Mouse (Mus musculus) cerebellum, postnatal 25 days (tissue): ENCODE measurements at regions not wholly inside any gene's neighbourhood (a gene's known extent, or its start where the extent isn't known, plus 50 kb on each side); places are given as distances from the start of the nearest gene placed in this dataset.

Source experiments
- DNase-seq, 2 experiments: peaks; one replicate each; pipeline ENCODE4 v3.0.0; 2021; ENCODE audit warnings: mixed read lengths in 2 of 2

- no peak for DNase-seq
These were observed 339.1 kb upstream of the Dph6 start for GRCm38 (mm10) chr2:114993882-114994281.

- DNase-seq = no peak
These were observed 340.1 kb upstream of the Dph6 start for GRCm38 (mm10) chr2:114994691-114995347.

DNA sequence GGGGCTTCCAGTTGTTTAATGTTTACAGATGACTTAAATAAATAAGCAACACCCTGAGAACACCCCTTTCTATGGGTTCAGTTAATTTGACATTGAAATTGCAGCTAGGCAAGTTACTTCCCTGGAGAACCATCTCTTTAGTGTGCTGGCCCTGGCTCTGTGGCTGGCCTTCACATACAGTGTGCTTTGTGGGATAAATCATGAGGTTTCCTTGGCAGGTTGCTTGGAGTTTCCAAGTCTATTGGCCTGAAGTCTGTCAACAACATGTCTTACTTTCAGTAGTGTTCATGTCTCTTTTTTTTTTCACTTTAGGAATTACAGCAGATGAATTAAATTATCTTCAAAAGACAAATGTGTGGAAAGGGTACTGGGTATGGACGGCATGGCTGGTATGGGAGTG lies 359.2 kb upstream of the Dph6 start:
- DNase-seq = no peak

DNA sequence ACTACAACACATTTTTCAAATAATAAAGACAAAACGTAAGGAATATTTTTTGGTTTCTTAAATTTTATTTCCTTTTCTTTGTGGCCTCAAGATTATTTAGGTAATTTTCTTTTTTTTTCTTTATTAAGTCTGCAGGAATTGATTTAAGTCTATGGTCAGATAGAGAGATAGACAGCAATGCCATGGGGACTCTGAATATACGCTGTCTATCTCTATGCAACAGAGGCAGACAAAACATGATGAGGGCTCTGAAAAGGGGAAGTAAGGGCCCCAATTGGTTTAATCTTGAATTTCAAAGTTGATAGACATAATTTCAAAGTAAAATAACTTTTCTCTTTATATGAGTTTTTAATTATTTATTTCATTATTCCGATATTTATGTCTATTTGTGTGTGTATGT lies 372.0 kb upstream of the Dph6 start:
- no peak for DNase-seq

- no peak for DNase-seq
These were observed 376.4 kb upstream of the Dph6 start for GRCm38 (mm10) chr2:115031134-115031533.

- peak in 1 of 2 experiments; percentile 2 for DNase-seq
These were observed 381.4 kb upstream of the Dph6 start for GRCm38 (mm10) chr2:115036205-115036604.

GRCm38 (mm10) chr2:115042299-115042785 lies 387.6 kb upstream of the Dph6 start:
- no peak for DNase-seq

DNA sequence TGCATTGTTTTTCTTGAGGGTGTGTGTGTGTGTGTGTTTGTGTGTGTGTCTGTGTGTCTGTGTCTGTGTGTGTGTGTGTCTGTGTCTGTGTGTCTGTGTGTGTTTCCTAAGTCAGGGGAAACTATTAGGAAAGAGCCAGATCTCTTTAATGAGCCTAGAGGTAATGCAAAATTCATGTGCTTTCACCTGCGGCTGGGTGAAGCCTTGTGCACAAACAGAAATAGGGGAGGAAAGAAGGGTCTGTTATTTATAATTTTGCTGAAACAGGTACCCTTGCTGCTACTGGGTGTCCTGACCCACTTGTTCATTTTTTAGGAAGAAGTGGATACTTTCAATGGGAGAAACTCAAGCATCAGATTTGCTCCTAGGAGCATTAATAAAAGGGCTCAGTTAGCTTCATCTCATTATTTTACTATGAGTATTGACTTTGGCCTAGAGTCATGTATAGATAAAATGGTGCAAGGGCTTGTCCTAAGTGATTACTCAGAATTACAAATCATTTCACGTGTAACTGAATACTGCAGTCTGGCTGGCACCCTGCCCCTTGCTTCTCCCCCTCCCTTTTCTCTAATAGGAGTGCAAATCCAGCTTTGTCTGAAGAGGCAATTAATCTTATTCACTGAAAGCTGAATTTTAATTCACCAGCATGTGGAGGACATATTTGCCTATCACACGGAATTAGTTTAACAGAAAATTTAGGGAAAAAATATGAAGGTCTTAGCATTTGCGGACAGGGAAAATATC lies 401.7 kb upstream of the Dph6 start:
- peak in 1 of 2 experiments; percentile 5 for DNase-seq

GRCm38 (mm10) chr2:115057200-115057599 lies 402.4 kb upstream of the Dph6 start:
- DNase-seq = no peak

DNA sequence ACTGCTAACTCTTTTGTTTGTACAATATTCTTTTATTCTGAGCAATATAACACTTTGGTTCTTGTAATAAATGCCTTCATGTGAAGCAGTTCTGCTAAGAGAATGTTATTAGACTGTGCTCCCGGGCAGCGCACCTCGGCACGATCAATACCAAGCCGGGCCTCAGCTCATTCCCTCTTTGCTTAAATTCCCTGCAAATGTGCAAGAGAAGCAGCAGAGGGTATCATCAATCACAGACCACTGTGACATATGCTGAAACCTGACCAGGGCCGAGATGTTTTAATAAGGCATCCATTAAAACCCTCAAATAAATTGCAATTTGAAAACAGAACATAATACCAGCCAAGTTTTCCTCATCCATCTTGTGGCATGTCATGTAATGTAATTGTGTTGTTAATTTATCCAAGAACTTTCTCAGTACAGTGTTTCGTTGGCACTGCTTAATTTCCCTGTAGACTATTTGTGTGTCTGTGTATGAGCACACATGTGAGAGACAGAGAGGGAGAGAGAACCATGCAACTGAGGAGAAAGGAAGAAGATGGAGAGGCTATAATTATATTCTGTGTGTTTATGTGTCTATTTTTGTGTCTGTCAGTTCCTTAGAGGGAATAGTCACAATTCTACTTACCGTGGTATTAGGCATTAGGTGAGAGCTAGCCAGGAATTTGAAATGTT lies 412.9 kb upstream of the Dph6 start:
- no peak for DNase-seq

DNA sequence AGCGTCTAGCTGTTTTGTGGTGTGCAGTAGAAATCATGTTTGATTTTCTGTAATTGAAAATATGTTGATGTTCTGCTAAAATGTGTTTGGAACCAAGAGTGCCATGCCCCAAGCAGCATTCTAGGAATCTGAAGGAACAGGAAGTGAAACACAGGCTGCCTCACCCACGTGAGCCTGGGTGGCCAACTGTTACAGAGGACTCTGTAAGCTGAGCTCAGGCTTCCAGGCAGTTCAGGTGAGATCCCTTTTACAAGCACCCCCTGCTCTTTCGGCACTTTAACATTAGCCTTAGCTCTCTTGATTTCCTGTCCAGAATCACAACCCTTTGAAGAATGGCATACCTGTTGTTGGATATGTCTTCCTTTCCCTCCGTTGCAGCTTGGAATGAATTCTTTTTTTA lies 414.9 kb upstream of the Dph6 start:
- DNase-seq = no peak

GRCm38 (mm10) chr2:115070123-115070522 lies 415.4 kb upstream of the Dph6 start:
- no peak for DNase-seq

DNA sequence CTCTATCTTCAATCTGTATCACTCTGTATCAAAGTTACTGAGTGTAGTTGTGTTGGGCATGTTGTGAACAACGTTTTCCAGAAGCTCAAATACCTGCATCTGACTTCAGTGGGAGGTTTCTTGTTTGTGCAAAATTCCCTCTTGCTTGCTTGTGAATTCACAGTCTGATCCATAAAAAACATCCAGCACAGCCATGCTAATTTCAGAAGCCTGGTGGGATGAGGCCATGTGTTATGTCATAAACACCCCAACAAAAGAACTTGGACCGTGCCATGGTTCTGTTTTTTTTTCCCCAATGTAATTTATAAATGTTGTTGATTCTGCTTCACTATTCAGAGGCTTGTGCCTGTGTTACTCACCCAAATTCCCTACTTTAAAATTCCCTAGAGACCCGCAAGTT lies 415.9 kb upstream of the Dph6 start:
- no peak for DNase-seq

DNA sequence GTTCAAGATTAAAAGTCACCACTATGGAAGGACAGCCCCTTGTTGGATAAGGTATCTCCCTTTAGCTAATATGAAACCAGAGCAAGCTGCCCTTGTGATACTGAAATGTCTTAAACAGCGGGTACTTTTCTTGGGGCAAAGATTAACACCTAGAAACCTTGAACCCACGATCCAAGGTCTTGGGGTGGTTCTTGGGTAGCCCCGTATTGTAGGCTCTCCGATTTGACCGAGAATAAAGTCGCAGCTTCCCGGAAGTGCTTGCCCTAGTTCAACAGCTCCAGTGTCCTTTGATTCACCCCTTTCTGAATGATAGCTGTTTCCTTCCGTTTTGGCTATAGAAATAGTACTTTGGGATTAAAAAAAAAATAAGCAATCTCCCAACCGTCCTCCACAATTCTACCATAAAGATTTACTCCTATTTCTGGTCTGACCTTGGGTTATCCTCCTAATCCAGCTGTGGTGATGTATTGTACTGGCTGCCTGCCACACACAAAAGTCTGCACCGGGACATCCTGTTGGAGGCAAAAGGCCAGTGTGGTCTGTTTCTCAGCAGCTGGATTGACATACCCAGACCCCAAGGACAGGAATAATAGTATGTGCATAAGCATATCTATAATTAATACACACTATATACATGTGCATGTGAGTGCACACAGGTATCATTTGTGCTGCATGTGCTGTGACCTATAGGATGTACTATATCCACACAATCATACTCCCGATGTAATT lies 427.0 kb upstream of the Dph6 start:
- no peak for DNase-seq

GRCm38 (mm10) chr2:115082292-115082809 lies 427.6 kb upstream of the Dph6 start:
- no peak for DNase-seq

DNA sequence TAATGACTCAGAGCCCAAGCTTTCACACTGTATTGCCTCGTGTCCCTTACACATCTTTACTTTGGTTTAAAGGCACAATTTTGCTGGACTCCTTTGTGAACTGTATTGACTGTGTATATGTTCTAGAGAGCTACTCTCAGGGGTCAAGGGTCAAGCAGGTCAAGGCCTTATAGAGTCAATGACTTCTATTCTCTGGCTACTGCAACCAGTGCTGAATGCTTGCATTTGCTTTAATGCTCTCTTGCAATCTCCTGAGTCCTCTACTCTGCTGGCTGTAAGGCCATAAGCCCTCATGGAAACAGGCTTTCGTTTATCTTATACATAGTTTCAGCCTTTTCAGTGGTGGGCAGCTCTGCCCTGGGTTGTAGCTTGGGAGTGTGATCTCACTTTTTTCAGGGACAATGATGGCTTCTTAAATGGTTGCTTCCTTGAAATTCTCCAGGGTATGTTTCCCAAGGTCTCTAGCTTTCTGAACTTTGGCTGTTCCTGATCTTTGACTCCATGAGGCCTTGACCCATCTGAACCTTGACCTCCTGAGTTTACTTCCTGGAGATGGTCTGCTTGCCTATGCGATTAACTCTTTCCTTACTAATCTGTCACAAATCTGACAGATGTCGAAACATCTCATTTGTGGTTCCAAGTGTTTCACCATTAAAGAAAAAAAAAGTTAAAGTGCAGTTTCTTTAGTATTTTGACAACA lies 433.8 kb upstream of the Dph6 start:
- no peak for DNase-seq

DNA sequence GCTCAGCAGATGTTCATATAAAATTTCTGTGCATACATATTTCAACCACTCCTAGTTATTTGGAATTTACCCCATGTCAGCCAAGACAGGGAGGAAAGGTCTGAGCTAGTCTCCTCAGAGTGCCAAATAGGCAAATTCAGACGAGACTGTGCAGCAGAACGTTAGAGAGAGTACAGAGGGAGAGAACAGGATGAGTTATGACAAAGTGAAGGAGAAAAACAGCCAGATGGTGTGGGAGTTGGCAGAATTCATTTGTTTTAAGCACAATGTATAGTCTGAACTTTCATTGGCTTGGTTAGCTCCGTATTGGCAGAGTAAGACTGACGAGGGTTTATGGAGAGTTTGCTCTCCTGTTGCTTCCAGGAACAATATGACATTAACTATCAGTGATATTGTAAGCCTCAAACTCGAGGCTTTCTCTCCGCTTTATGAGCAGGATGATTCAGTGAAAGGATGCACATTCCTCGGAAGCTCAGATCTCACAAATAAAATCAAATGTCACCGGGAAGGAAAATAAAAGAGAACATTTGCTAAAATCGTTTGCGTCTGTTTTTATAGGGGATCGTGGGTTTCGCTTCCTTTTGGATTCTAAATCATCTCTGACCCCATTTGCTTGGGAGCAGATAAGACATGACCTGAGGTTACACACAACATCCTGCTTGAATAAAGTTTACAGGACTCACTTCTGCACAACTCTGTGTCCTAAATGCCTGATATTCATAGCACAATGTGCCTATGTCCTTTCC lies 435.8 kb upstream of the Dph6 start:
- no peak for DNase-seq

DNA sequence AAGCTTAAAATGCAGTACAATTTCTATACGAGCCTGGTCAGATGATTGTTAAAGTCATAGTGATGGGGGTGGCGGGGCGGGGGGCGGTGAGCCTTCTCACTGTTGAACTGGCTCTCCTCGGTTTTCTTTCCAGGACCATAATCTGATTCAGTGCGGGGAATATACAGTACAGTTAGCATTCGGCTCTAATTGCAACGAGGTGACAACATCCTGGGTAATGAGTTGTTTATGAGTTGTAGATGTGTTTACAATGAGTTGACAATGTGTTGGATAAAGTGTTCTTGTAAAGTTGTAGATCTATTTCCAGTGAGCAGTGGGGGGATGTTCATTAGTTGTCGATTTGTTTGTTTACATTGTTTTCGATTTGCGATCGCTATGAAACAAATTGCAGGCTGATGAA lies 440.6 kb upstream of the Dph6 start:
- DNase-seq = no peak

GRCm38 (mm10) chr2:115101501-115101900 lies 446.7 kb upstream of the Dph6 start:
- no peak for DNase-seq

DNA sequence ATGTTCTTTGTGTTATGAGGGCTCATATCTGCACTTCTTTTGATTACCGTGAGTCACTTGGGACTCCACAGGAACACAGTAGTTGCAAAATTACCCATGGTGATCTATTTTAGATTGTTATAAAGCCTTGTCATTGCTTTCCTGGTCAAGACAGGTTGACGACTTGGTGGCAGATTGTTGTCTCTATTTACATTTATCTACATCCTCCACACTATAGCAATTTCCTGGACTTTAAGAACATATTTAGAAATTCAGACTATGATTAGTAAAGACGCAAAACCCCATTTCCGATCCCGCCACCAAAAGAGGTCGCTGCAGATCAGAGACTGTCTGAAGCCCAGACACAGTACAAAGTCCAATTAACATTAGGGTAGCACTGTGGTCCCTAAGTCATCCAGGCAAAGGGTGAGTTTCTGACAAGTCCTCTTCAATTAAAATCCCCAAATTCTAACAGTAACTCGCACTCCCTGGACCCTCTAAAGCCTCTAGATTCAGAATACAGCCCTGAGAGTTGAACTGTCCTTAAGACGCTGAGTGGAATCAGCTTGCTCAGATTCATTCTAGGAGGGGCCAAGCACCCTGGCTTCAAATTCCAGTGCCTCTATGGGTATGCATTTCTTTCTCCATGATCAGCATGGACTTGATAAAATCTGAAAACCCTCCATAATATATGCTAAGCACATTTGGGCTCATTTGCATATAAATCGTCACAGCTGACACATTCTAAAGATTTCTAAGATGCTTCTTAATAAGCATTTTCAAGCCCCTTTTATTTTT lies 461.9 kb upstream of the BC052040 start:
- DNase-seq = no peak

DNA sequence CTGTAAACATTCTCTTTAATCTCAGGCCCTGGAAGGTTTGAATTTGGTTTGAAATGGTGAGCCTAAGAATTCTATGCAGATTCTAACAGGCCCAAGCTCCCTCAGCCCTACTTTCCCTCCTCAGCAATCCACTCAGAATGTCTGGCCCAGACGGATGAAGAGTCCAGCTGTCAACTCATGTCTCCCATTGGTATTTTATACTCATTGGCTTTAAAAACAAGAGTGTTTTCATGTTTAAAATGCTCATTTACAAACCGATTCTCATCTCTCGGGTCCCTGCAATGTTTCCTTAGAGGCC lies 461.4 kb upstream of the BC052040 start:
- DNase-seq = no peak
